Mouse (Mus musculus): ENCODE measurements around the gene Gipc3. TPM values are rescaled to one million over a fixed set of nuclear protein-coding genes. Genes with fewer than 3 reads are reported as not detected.

The Gipc3 gene
- polyA plus RNA-seq, 1 experiment from 2014 or later = 0.07 TPM

DNA sequence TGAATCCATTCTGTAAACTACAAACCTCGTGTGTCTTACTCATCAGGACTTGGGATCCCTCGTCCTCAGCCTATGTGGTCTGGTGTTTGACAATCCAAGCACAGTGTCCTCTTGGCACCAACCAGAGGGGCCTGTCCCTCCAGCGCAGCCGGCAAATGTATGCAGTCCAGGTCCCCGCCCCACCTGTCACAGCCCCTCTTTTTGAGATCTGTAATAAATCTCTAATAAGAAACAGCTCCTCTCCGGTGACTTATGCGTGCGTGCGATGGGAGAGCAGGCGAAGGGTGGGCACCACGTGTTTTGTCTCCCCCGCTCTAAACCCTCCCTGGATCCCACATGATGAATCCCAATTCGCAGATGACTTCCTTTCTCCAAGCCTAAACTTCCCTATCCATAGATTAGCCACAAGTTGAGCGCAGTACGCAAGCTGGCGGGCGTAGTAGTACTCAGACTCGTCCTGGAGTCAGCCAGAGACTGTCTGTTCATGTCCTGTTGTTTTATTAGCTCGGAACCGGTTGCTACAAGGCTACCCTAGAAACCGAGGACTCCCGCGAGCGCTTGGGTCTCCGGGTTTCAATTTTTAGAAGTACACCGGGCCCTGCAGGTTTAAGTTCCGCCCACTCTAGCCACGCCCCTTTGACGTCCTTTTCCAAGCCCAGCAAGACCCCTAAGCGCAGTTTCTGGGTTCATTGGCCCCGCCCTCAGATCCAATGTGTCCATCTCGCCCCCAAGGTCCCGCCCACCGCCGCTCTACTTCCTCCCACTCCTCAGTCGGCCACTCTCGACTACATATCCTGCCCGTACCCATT lies 23.1 kb downstream of the Gipc3 start:
- Histone ChIP-seq H3K4me2 (ENCODE audit: low read length) (peak overlapping the region; percentile 74), H3K4me1 (replicated peaks; ENCODE audit: insufficient read depth, low read length) (peaks cover 20% of the 10 kb centered on the region), H3K4me3 (replicated peaks; ENCODE audit: low read depth, low read length) (peak overlapping the region; percentile 83), H3K9ac (ENCODE audit: low read depth, low read length) (peak overlapping the region; percentile 46), H3K36me3 (ENCODE audit: insufficient read depth, low read length) (peaks cover 33% of the 10 kb centered on the region), H3K9me3 (replicated peaks; ENCODE audit: low read length) (no peaks in the 10 kb centered on the region), H3K27ac (peak overlapping the region; percentile 91), H3K27me3 (ENCODE audit: insufficient read depth, low read length) (no peaks in the 10 kb centered on the region)
- 1% methylated on average over 38 of the region's 38 CpGs for WGBS
- no peak for TF ChIP-seq CTCF (IDR thresholded peaks at IDR 0.05; ENCODE audit: low read depth)
- no peak for ATAC-seq (replicated peaks; ENCODE audit: low FRiP score, low read depth)
- no peak for DNase-seq (ENCODE audit: low spot score)

DNA sequence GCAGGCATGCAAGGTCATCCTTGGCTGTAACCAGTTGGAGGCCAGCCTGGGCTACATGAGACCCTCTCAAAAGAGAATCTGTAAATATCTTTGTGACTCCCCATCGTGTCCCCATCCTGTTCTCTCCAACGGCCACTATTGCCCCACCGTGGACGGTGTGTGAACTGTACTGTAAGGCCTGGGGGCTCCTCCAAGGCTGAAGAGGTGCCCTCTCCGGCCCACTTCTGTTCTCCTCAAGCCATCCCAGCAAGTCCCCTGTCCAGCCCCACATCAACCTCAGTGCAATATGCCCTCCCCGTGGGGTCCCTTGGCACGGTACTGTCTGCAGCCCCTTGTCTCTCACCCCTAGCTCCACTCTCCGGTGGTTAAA lies 23.8 kb downstream of the Gipc3 start:
- H3K27ac ChIP-seq = peak overlapping the region; percentile 91; the same call in 1 of the 2 replicates

DNA sequence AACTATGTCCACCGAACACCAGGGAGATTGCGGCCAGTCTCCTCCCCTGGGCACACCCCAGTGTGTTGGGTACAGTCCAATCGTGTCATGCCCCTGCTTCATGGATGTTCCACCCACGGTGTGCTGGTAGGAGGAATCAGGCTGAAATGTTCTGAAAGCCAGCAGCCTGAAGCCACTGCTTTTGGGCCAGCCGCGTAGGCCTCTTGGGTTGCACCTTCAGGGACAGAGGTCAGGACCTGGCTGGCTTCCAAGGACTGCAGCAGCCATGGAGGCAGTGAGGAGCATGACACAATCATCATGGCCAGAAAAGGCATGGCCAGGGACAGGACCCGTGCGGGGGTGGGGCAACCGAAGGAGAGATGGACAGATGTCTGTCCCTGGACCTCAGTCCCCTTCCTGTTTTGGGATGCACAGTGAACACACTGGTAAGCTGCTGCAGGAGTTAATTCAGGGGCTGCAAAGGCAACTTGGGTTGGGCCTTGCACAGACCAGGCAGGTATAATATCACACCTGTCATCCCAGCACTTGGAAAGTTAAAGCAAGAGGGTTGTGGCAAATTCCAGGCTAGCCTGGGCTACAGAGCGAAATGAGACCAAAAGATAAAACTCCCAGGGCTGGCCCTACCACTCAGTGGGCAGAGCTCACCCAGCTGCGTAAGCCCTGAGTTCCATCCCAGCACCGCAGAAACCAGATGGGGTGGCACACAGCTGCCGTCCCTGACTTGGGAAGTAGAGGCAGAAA lies 24.3 kb downstream of the Gipc3 start:
- no peaks in the 10 kb centered on the region for H3K9me3 ChIP-seq (replicated peaks; ENCODE audit: low read length)
- H3K4me1 ChIP-seq (replicated peaks; ENCODE audit: insufficient read depth, low read length) = peaks cover 20% of the 10 kb centered on the region
- WGBS = 88% methylated on average over 13 of the region's 13 CpGs
- no peak overlapping the region for H3K4me3 ChIP-seq (replicated peaks; ENCODE audit: low read depth, low read length)
- DNase-seq (ENCODE audit: low spot score) = no peak
- H3K27ac ChIP-seq = 0 out of 2 replicates have a peak overlapping the region, but pooled peaks have one; percentile 91
- ATAC-seq (replicated peaks; ENCODE audit: low FRiP score, low read depth) = no peak
- peak overlapping the region; percentile 74; the same call in 1 of the 2 replicates for H3K4me2 ChIP-seq (ENCODE audit: low read length)
- H3K36me3 ChIP-seq (ENCODE audit: insufficient read depth, low read length) = peaks cover 29% of the 10 kb centered on the region
- no peak for TF ChIP-seq CTCF (IDR thresholded peaks at IDR 0.05; ENCODE audit: low read depth)
- H3K27me3 ChIP-seq (ENCODE audit: insufficient read depth, low read length) = no peaks in the 10 kb centered on the region
- H3K9ac ChIP-seq (ENCODE audit: low read depth, low read length) = 0 out of 2 replicates have a peak overlapping the region, but pooled peaks have one; percentile 46

More for the DNA sequence above, 23.8 kb downstream of the Gipc3 start:
- peak overlapping the region; percentile 74 for H3K4me2 ChIP-seq (ENCODE audit: low read length)
- peaks cover 20% of the 10 kb centered on the region for H3K4me1 ChIP-seq (replicated peaks; ENCODE audit: insufficient read depth, low read length)
- H3K36me3 ChIP-seq (ENCODE audit: insufficient read depth, low read length) = peaks cover 33% of the 10 kb centered on the region
- DNase-seq (ENCODE audit: low spot score) (peak; percentile 46), ATAC-seq (replicated peaks; ENCODE audit: low FRiP score, low read depth) (no peak)
- peak overlapping the region; percentile 46; the same call in 1 of the 2 replicates for H3K9ac ChIP-seq (ENCODE audit: low read depth, low read length)
- H3K27me3 ChIP-seq (ENCODE audit: insufficient read depth, low read length) = no peaks in the 10 kb centered on the region
- no peaks in the 10 kb centered on the region for H3K9me3 ChIP-seq (replicated peaks; ENCODE audit: low read length)
- H3K4me3 ChIP-seq (replicated peaks; ENCODE audit: low read depth, low read length) = peak overlapping the region; percentile 83; the same call in 1 of the 2 replicates
- peak; percentile 43; the same call in 1 of the 2 replicates for TF ChIP-seq CTCF (IDR thresholded peaks at IDR 0.05; ENCODE audit: low read depth)
- WGBS = 24% methylated on average over 8 of the region's 8 CpGs

DNA sequence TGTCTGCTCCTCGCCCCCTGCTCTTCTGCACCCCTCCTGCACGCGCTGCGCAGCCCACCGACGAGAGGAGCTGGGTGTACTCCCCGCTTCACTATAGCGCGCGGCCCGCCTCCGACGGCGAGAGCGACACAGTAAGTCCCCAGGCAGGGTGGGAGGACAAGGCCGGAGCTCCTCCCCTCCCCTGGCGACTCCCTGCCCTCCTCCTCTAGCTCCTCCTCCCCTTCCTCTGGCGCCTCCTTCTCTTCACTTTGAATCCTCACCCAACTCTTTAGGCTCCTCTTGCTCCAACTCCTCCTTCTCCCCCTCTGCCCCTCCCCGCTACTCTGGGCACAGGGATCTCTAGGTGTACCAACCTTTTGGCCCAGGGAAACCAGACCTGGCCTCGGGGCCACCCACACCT lies 25.8 kb downstream of the Gipc3 start:
- Histone ChIP-seq H3K27ac (peak overlapping the region; percentile 87), H3K9me3 (replicated peaks; ENCODE audit: low read length) (no peaks in the 10 kb centered on the region), H3K4me2 (ENCODE audit: low read length) (peak overlapping the region; percentile 70), H3K27me3 (ENCODE audit: insufficient read depth, low read length) (no peaks in the 10 kb centered on the region), H3K4me1 (replicated peaks; ENCODE audit: insufficient read depth, low read length) (peaks cover 20% of the 10 kb centered on the region), H3K9ac (ENCODE audit: low read depth, low read length) (peak overlapping the region; percentile 44), H3K36me3 (ENCODE audit: insufficient read depth, low read length) (peaks cover 26% of the 10 kb centered on the region), H3K4me3 (replicated peaks; ENCODE audit: low read depth, low read length) (peak overlapping the region; percentile 24)
- 7% methylated on average over 19 of the region's 20 CpGs for WGBS
- DNase-seq (ENCODE audit: low spot score) (peak; percentile 94), ATAC-seq (replicated peaks; ENCODE audit: low FRiP score, low read depth) (no peak)
- TF ChIP-seq CTCF (IDR thresholded peaks at IDR 0.05; ENCODE audit: low read depth) = no peak

DNA sequence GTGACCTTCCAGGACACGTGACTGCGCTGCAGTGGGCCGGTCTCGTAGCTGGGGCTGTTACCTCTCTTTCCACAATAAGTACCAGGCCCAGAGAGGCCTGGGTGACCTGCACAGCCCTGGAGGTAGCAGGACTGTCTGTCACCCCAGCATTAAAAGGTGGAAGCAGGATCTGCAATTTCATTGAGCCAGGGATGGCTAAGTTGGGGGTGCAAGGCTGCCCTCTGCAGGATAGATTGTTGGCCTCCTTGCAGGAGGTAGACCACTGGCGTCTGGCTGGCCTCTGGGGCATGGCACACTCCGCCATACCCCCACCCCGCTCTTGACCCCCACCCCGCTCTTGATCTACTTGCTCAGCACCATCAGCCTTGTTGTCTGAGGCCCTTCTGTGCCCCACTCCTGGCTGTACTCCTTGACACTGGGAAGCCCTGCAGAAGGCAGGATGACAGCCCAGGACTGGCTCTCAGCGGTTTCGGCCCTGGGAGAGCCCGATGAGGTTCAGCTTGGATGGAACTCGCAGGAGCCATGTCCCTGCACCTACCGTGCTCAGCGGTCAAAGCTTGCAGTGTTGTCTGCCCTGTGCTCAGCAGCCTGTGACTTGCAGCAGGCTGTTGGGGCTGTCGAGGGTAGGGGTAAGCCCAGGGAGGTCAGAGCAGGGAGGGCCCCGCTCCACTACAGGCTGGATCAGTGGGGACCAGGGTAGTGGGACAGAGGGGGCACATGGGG lies 26.6 kb downstream of the Gipc3 start:
- no peaks in the 10 kb centered on the region for H3K27me3 ChIP-seq (ENCODE audit: insufficient read depth, low read length)
- H3K4me3 ChIP-seq (replicated peaks; ENCODE audit: low read depth, low read length) = peak overlapping the region; percentile 24
- H3K36me3 ChIP-seq (ENCODE audit: insufficient read depth, low read length) = peaks cover 32% of the 10 kb centered on the region
- TF ChIP-seq CTCF (IDR thresholded peaks at IDR 0.05; ENCODE audit: low read depth) = peak; percentile 66
- 0 out of 2 replicates have a peak, but pooled peaks have one; percentile 3 for ATAC-seq (replicated peaks; ENCODE audit: low FRiP score, low read depth)
- H3K27ac ChIP-seq = peak overlapping the region; percentile 87
- peaks cover 20% of the 10 kb centered on the region for H3K4me1 ChIP-seq (replicated peaks; ENCODE audit: insufficient read depth, low read length)
- peak; percentile 65 for DNase-seq (ENCODE audit: low spot score)
- peak overlapping the region; percentile 70 for H3K4me2 ChIP-seq (ENCODE audit: low read length)
- no peaks in the 10 kb centered on the region for H3K9me3 ChIP-seq (replicated peaks; ENCODE audit: low read length)
- 39% methylated on average over 16 of the region's 16 CpGs for WGBS
- peak overlapping the region; percentile 44 for H3K9ac ChIP-seq (ENCODE audit: low read depth, low read length)
